Mouse (Mus musculus): ENCODE data around the gene Sf1. TPM values are rescaled to one million over a fixed set of nuclear protein-coding genes. Genes with fewer than 3 reads are reported as not detected.

Gene Sf1
- polyA plus RNA-seq, 1 experiment from 2014 or later = 81.4 TPM

- Histone ChIP-seq H3K4me1 (ENCODE audit: control insufficient read depth, insufficient read depth, low read depth, low read length) (peaks cover 12% of the 10 kb centered on the region), H3K4me3 (ENCODE audit: low read length) (no peak overlapping the region), H3K36me3 (ENCODE audit: control insufficient read depth, insufficient read depth, low read length) (peaks cover 19% of the 10 kb centered on the region), H3K4me2 (ENCODE audit: low read length) (no peak overlapping the region), H3K27me3 (replicated peaks; ENCODE audit: control insufficient read depth, insufficient read depth, low read length) (no peaks in the 10 kb centered on the region), H3K9me3 (ENCODE audit: control insufficient read depth, low read length) (no peaks in the 10 kb centered on the region), H3K27ac (ENCODE audit: low read depth, low read length) (no peak overlapping the region), H3K9ac (ENCODE audit: low read depth, low read length) (no peak overlapping the region)
- WGBS = 93% methylated on average over 9 of the region's 9 CpGs
- ATAC-seq = no peak
Observed at GRCm38 (mm10) chr19:6380411-6381166, 17.1 kb downstream of the Sf1 start.

- H3K4me3 ChIP-seq (ENCODE audit: low read length) = no peak overlapping the region
- no peaks in the 10 kb centered on the region for H3K9me3 ChIP-seq (ENCODE audit: control insufficient read depth, low read length)
- H3K4me1 ChIP-seq (ENCODE audit: control insufficient read depth, insufficient read depth, low read depth, low read length) = peaks cover 12% of the 10 kb centered on the region
- no peak overlapping the region for H3K9ac ChIP-seq (ENCODE audit: low read depth, low read length)
- peaks cover 12% of the 10 kb centered on the region for H3K36me3 ChIP-seq (ENCODE audit: control insufficient read depth, insufficient read depth, low read length)
- WGBS = 97% methylated on average over 5 of the region's 5 CpGs
- ATAC-seq = no peak
- no peak overlapping the region for H3K4me2 ChIP-seq (ENCODE audit: low read length)
- no peaks in the 10 kb centered on the region for H3K27me3 ChIP-seq (replicated peaks; ENCODE audit: control insufficient read depth, insufficient read depth, low read length)
- no peak overlapping the region for H3K27ac ChIP-seq (ENCODE audit: low read depth, low read length)
Observed at GRCm38 (mm10) chr19:6381238-6381637, 17.7 kb downstream of the Sf1 start.

- Histone ChIP-seq H3K36me3 (ENCODE audit: control insufficient read depth, insufficient read depth, low read length) (peaks cover under 1% of the 10 kb centered on the region; the same call in 1 of the 2 replicates), H3K4me1 (ENCODE audit: control insufficient read depth, insufficient read depth, low read depth, low read length) (peaks cover 9% of the 10 kb centered on the region), H3K4me2 (ENCODE audit: low read length) (no peak overlapping the region), H3K9me3 (ENCODE audit: control insufficient read depth, low read length) (no peaks in the 10 kb centered on the region), H3K9ac (ENCODE audit: low read depth, low read length) (no peak overlapping the region), H3K27me3 (replicated peaks; ENCODE audit: control insufficient read depth, insufficient read depth, low read length) (no peaks in the 10 kb centered on the region), H3K4me3 (ENCODE audit: low read length) (no peak overlapping the region), H3K27ac (ENCODE audit: low read depth, low read length) (no peak overlapping the region)
- ATAC-seq = no peak
- WGBS = 78% methylated on average over 4 of the region's 4 CpGs
Observed at GRCm38 (mm10) chr19:6382323-6382924, 18.9 kb downstream of the Sf1 start.

DNA sequence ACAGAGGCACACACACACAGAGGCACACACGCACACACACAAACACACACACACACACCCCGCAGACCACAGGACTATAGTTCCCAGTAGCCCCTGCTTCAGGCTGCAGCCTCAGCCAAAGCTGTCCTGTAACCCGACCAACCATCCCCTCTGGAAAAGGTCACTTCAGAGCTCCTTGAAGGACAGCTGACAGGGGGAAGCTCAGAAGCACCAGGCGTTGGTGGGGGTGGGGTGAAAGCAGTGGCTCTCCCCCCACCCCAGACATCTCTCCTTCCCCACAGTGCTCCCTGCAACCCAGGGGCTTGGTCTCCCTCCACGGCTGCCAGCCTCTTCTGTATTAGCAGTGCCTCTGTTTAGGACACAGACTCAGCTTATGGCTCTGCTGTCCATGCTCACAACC lies 20.0 kb downstream of the Sf1 start:
- Histone ChIP-seq H3K4me1 (ENCODE audit: control insufficient read depth, insufficient read depth, low read depth, low read length) (0 out of 2 replicates have a peak, but pooled peaks cover 6% of the 10 kb centered on the region), H3K36me3 (ENCODE audit: control insufficient read depth, insufficient read depth, low read length) (no peaks in the 10 kb centered on the region), H3K27ac (ENCODE audit: low read depth, low read length) (no peak overlapping the region; the same call in 1 of the 2 replicates), H3K4me2 (ENCODE audit: low read length) (no peak overlapping the region), H3K9ac (ENCODE audit: low read depth, low read length) (no peak overlapping the region), H3K9me3 (ENCODE audit: control insufficient read depth, low read length) (no peaks in the 10 kb centered on the region), H3K4me3 (ENCODE audit: low read length) (no peak overlapping the region), H3K27me3 (replicated peaks; ENCODE audit: control insufficient read depth, insufficient read depth, low read length) (no peaks in the 10 kb centered on the region)
- WGBS = 51% methylated on average over 5 of the region's 5 CpGs
- no peak for ATAC-seq

GRCm38 (mm10) chr19:6384128-6384527 lies 20.6 kb downstream of the Sf1 start, which contains the start of gene Pygm:
Pygm (plus strand) TSS chr19:6384399.
- no peak for ATAC-seq
- H3K9ac ChIP-seq (ENCODE audit: low read depth, low read length) = no peak within 1 kb of the TSS; the same call in 1 of the 2 replicates
- WGBS = 19% methylated on average over 7 of the region's 7 CpGs

DNA sequence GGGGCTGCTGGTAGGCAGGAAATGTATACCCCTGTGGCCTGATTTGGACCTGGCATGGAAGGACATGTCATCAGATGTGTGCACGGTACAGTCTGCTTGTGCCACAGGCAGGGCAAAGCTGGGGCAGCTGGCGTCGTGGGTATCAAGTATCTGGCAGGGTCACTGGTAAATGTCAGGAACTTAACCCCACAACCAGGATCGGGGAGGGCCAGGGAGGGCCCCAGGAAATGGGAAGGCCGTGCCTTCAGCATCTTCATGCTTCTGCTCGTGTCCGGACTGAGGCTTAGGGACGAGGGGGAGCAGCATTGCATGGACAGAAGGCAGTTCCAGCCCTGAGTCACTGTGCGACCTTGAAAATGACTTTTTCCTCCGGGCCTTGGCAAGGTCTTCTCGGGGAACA lies 21.5 kb downstream of the Sf1 start:
- Histone ChIP-seq H3K36me3 (ENCODE audit: control insufficient read depth, insufficient read depth, low read length) (no peaks in the 10 kb centered on the region), H3K9me3 (ENCODE audit: control insufficient read depth, low read length) (no peaks in the 10 kb centered on the region), H3K27me3 (replicated peaks; ENCODE audit: control insufficient read depth, insufficient read depth, low read length) (no peaks in the 10 kb centered on the region), H3K9ac (ENCODE audit: low read depth, low read length) (no peak overlapping the region), H3K4me3 (ENCODE audit: low read length) (no peak overlapping the region), H3K4me2 (ENCODE audit: low read length) (peak overlapping the region; percentile 1; the same call in 1 of the 2 replicates), H3K27ac (ENCODE audit: low read depth, low read length) (no peak overlapping the region), H3K4me1 (ENCODE audit: control insufficient read depth, insufficient read depth, low read depth, low read length) (0 out of 2 replicates have a peak, but pooled peaks cover 8% of the 10 kb centered on the region)
- ATAC-seq = no peak
- 82% methylated on average over 11 of the region's 11 CpGs for WGBS

More at GRCm38 (mm10) chr19:6384128-6384527, 20.6 kb downstream of the Sf1 start, which contains the start of gene Pygm:
- no peaks in the 10 kb centered on the region for H3K36me3 ChIP-seq (ENCODE audit: control insufficient read depth, insufficient read depth, low read length)
- H3K4me3 ChIP-seq (ENCODE audit: low read length) = no peak within 1 kb of the TSS
- peak within 1 kb of the TSS; percentile 1; the same call in 1 of the 2 replicates for H3K4me2 ChIP-seq (ENCODE audit: low read length)
- no peaks in the 10 kb centered on the region for H3K27me3 ChIP-seq (replicated peaks; ENCODE audit: control insufficient read depth, insufficient read depth, low read length)
- 0 out of 2 replicates have a peak, but pooled peaks cover 6% of the 10 kb centered on the region for H3K4me1 ChIP-seq (ENCODE audit: control insufficient read depth, insufficient read depth, low read depth, low read length)
- H3K27ac ChIP-seq (ENCODE audit: low read depth, low read length) = no peak within 1 kb of the TSS; the same call in none of the 2 replicates
- H3K9me3 ChIP-seq (ENCODE audit: control insufficient read depth, low read length) = no peaks in the 10 kb centered on the region

- no peaks in the 10 kb centered on the region for H3K9me3 ChIP-seq (ENCODE audit: control insufficient read depth, low read length)
- H3K27ac ChIP-seq (ENCODE audit: low read depth, low read length) = no peak overlapping the region
- no peak overlapping the region for H3K9ac ChIP-seq (ENCODE audit: low read depth, low read length)
- no peaks in the 10 kb centered on the region for H3K36me3 ChIP-seq (ENCODE audit: control insufficient read depth, insufficient read depth, low read length)
- H3K27me3 ChIP-seq (replicated peaks; ENCODE audit: control insufficient read depth, insufficient read depth, low read length) = no peaks in the 10 kb centered on the region
- WGBS = 78% methylated on average over 5 of the region's 5 CpGs
- H3K4me1 ChIP-seq (ENCODE audit: control insufficient read depth, insufficient read depth, low read depth, low read length) = 0 out of 2 replicates have a peak, but pooled peaks cover 8% of the 10 kb centered on the region
- no peak overlapping the region for H3K4me3 ChIP-seq (ENCODE audit: low read length)
- H3K4me2 ChIP-seq (ENCODE audit: low read length) = no peak overlapping the region; the same call in 1 of the 2 replicates
- no peak for ATAC-seq
Observed at GRCm38 (mm10) chr19:6385419-6385818, 21.9 kb downstream of the Sf1 start.

GRCm38 (mm10) chr19:6385821-6386220 lies 22.3 kb downstream of the Sf1 start:
- no peak overlapping the region for H3K4me2 ChIP-seq (ENCODE audit: low read length)
- no peaks in the 10 kb centered on the region for H3K9me3 ChIP-seq (ENCODE audit: control insufficient read depth, low read length)
- H3K4me1 ChIP-seq (ENCODE audit: control insufficient read depth, insufficient read depth, low read depth, low read length) = 0 out of 2 replicates have a peak, but pooled peaks cover 8% of the 10 kb centered on the region
- no peak overlapping the region for H3K4me3 ChIP-seq (ENCODE audit: low read length)
- no peak overlapping the region for H3K9ac ChIP-seq (ENCODE audit: low read depth, low read length)
- ATAC-seq = no peak
- no peak overlapping the region for H3K27ac ChIP-seq (ENCODE audit: low read depth, low read length)
- 88% methylated on average over 7 of the region's 7 CpGs for WGBS
- H3K36me3 ChIP-seq (ENCODE audit: control insufficient read depth, insufficient read depth, low read length) = no peaks in the 10 kb centered on the region
- H3K27me3 ChIP-seq (replicated peaks; ENCODE audit: control insufficient read depth, insufficient read depth, low read length) = no peaks in the 10 kb centered on the region

DNA sequence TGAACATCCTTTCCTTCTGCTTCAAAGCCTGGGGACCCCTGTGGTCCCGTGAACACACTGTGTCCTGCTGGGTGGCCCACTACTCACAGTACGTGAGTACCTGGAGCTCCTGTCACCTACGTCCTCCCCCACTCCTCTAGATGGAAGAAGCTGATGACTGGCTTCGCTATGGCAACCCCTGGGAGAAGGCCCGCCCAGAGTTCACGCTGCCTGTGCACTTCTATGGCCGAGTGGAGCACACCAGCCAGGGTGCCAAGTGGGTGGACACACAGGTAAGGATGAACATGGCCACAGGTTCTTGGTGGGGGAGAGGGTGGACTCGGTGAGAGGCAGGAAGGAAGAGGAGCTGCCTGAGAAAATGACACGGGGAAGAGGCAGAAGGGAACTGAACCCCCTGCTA lies 22.7 kb downstream of the Sf1 start:
- H3K9me3 ChIP-seq (ENCODE audit: control insufficient read depth, low read length) = no peaks in the 10 kb centered on the region
- no peak for ATAC-seq
- no peak overlapping the region for H3K4me3 ChIP-seq (ENCODE audit: low read length)
- H3K4me1 ChIP-seq (ENCODE audit: control insufficient read depth, insufficient read depth, low read depth, low read length) = 0 out of 2 replicates have a peak, but pooled peaks cover 8% of the 10 kb centered on the region
- no peak overlapping the region for H3K9ac ChIP-seq (ENCODE audit: low read depth, low read length)
- H3K4me2 ChIP-seq (ENCODE audit: low read length) = no peak overlapping the region
- no peak overlapping the region for H3K27ac ChIP-seq (ENCODE audit: low read depth, low read length)
- H3K27me3 ChIP-seq (replicated peaks; ENCODE audit: control insufficient read depth, insufficient read depth, low read length) = no peaks in the 10 kb centered on the region
- no peaks in the 10 kb centered on the region for H3K36me3 ChIP-seq (ENCODE audit: control insufficient read depth, insufficient read depth, low read length)
- WGBS = 64% methylated on average over 9 of the region's 9 CpGs
